Mouse (Mus musculus): ENCODE results near the gene Ctns.
A peak's percentile ranks its signal among the peaks of the same experiment; 100 is the strongest.

The Ctns gene

GRCm38 (mm10) chr11:73198603-73199229, at the start of gene Ctns:
TSS of gene Ctns (minus strand) at chr11:73199042.
- peak; percentile 89 for DNase-seq (ENCODE audit: low spot score)

DNA sequence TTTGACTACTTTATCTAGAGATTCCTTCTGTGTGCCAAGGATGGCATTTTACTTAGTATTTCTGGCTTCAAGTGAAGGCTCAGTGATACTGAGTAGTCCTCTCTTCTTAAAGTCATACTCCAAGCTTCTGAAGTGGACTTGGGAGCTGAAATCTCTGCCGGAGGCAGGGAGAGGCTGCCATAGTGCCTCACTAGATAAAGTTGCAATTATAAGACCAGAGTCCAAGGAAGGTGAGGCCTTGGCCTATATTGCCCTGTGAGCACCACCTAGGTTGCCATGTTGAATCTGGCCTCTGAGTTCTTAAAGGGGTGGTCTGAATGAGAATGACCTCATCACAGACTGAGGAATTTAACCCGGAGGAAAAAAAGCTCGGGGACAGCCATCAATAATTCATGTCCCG, 43.9 kb upstream of the Ctns start:
- no peak for DNase-seq (ENCODE audit: low spot score)

DNA sequence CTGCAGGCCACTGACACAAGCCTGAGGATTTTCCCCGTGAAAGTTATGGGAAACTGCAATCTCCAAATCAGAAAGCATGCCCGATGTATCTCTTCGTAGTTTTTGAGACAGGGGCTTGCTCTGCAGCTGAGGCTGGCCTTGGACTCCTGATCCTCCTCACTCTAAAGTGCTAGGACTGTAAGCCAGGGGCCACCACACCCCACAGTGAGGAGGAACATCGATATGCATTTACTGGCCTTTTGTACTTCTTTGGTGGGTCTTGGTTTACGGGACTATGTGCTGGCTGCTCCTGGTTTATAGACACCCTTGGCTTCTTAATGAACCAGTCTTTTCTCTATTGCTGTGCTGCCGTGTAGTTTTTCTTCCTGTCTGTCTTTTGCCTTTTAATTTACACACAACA, 43.4 kb upstream of the Ctns start:
- no peak for DNase-seq (ENCODE audit: low spot score)

- no peak for DNase-seq (ENCODE audit: low spot score)
Measured at GRCm38 (mm10) chr11:73236731-73237130, 37.9 kb upstream of the Ctns start.

DNA sequence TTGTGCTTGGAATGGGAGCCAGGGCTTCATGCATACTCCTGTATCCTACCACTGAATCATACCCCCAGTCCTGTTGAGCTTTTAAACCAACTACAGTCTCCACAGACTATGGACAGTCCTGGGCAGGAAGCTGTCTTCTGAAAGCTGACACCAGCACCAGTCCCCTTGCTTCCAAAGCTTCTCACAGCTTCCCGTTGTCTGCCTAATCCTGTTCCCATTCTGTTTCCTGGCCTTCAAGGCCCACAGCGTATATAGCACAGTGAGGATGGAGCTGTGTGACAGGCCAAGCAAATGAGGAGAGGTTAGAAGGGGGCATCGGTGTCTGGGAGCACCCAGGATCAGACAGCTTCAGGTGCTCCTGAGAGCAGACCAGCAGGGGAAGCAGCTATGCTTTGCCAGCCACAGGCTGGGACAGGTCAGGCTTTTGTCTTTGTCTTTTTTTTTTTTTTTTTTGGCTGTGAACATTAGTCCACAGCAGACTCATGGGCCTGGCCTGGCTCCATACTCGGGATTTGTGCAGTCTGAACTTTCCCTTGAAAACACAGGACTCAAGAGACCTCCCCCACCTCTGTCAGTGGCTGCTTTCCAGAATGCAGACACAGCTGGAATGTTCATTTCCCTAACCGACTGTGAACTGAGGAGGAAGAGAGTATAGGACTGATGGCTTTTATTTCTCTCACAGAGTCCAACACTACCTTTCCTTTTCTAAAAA, 37.3 kb upstream of the Ctns start:
- no peak for DNase-seq (ENCODE audit: low spot score)

DNA sequence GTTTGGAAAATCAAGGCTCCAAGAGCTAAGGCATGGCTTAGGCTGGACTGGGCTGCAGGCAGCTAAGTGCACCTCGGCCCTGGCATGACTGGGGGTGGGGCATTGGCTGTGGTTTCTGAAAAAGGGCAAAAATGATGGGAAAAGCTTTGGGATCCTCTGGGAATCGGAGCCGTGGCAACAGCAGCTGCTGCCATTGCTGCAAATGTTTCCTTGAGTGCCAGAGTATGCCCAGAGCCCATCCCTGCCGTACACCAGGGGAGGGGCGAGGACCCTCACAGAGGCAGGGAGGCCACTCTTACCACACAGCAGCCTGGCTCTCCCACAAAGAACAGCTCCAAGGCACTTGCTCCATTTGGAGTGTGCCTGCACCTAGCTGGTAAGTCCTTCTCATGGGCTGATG, 35.1 kb upstream of the Ctns start, which contains the start of gene Trpv1:
Gene Trpv1 (plus strand): TSS at position 301 of the 400 bp plus-strand sequence.
- no peak for DNase-seq (ENCODE audit: low spot score)

DNA sequence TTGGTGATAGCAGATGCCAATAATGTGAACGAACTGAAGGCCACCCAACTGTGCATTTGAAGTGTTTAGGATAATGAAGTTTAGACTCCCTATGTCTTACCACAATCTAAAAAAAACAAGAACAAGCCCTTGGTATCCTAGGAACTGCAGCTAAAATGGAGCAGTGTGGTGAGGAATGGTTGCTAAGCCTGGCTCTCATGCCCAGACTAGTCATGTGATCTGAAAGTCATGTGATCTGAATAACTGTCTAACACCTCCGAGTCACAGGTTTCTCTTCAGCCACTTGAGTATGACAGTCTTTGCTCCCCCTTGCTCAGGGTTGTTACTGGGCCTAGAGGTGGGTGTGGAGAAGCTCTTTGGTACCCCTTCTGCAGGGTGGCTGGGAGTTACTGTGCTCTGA, 33.7 kb upstream of the Ctns start:
- no peak for DNase-seq (ENCODE audit: low spot score)

- no peak for DNase-seq (ENCODE audit: low spot score)
Measured at GRCm38 (mm10) chr11:73230081-73230480, 31.2 kb upstream of the Ctns start.

DNA sequence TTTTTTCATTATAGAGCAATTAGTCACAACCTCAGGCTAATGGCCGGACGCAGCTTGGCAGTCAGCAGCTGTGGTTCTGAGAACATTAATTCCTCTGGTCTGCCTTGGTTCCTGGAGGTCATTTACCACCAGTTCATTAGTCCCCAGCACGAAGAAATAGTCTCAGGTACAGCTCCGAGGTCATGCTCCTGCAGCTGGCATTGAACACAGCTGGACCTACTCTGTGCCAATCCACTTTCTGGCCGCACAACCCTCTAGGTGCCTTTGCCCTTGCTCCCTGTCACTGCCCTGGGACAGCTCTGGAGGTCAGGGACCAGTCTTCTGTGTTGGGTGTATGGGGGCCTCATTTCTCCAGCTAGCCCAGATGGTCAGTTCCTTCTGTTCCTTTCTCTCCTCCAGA, 30.0 kb upstream of the Ctns start:
- DNase-seq (ENCODE audit: low spot score): no peak

- no peak for DNase-seq (ENCODE audit: low spot score)
Measured at GRCm38 (mm10) chr11:73225856-73226255, 27.0 kb upstream of the Ctns start.

- DNase-seq (ENCODE audit: low spot score): peak; percentile 8
Measured at GRCm38 (mm10) chr11:73223966-73224365, 25.1 kb upstream of the Ctns start.

GRCm38 (mm10) chr11:73222846-73223245, 24.0 kb upstream of the Ctns start:
- no peak for DNase-seq (ENCODE audit: low spot score)

DNA sequence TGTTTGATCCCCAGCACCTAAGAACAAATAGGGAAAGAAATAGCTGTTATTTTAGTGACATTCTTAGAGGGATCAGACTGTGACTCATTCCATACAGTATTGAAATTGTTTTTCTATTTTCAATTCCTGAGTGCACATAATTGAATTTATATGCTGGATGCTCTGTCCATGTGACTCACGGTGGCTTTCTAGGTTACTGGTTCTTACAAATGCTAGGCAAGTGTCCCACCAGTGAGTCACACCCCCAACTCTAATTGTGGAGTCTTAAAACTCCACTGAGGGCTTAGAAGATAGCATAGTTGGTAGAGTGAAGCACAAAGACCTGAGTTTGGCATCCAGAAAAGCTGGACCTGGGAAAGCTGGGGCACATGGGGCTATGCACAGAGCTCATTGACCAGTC, 21.8 kb upstream of the Ctns start:
- no peak for DNase-seq (ENCODE audit: low spot score)

DNA sequence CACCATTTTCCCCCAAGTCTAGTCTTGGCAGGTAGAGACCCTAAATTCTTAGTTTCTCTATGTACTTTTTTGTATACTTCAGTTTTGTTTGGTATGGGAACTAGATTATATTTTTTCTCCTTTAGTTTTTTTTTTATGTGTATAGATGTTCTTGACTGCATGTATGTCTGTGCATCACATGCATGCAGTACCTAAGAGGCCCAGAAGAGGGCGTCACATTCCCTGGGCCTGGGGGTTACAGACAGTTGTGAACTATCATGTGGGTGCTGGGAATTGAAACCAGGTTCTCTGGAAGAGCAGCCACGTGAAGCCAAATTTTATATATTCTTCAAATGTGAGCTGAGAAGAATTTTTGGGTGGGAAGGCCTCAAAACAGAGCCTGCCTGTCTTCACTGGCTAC, 20.8 kb upstream of the Ctns start:
- no peak for DNase-seq (ENCODE audit: low spot score)

DNA sequence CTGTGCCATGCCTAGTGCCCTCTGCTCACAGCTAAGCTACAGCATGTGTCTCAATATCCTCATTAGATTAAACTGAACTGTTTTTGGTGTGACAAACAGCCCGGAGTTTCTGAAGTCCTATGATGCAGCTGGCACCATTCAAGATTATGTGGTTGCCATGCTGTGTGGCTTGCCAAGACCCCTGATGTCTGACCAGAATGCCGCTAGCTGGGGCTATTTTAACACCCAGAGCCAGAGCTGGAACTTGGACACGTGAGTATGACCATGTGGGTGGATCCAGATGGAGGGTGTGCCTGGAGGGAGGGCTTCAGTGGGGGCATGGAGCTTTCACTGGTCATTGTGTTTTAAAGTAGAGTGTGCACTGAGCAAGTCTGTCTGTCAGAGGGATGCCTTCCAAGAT, 15.1 kb upstream of the Ctns start:
- DNase-seq (ENCODE audit: low spot score): no peak

- DNase-seq (ENCODE audit: low spot score): no peak
Measured at GRCm38 (mm10) chr11:73207621-73208020, 8.8 kb upstream of the Ctns start.

DNA sequence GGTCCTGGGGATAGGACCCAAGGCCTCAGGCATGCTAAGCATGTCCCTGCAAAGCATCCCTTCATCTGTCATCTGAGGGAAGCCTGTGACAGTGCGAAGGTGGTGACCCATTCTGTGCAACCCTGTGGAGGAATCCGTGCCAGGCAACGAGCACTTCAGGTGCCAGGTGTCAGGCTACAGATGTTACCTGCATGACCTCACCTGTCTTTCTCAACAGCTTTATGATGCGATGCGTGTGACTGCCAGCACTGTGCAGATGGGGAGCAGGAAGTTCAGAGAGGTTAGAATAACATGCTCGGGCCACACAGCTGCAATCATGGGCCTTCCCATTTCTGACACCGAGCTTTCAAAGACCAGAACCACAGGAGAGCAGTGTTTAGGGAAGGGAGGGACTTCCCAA, 6.4 kb upstream of the Ctns start:
- no peak for DNase-seq (ENCODE audit: low spot score)

DNA sequence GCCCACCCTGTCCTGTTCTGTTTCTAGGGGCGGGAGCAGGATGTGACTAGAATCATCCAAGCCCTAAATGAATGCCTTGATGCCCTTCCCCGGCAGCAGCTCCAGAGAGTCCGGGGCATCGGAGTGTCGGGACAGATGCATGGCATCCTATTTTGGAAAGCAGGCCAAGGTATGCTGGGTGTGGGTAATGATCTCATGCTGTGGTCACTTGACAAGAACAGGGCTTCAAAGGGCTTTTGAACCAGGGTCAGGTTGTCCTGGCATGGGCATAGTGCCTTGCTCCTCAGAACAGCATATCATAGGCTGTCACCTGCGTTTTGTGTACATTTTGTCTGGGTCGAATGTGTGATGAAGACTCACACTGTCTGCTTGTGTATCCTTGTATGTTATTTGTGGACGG, 5.1 kb upstream of the Ctns start:
- DNase-seq (ENCODE audit: low spot score): no peak

GRCm38 (mm10) chr11:73201597-73201996, 2.8 kb upstream of the Ctns start:
- no peak for DNase-seq (ENCODE audit: low spot score)

- no peak for DNase-seq (ENCODE audit: low spot score)
Measured at GRCm38 (mm10) chr11:73201021-73201420, 2.2 kb upstream of the Ctns start.

DNA sequence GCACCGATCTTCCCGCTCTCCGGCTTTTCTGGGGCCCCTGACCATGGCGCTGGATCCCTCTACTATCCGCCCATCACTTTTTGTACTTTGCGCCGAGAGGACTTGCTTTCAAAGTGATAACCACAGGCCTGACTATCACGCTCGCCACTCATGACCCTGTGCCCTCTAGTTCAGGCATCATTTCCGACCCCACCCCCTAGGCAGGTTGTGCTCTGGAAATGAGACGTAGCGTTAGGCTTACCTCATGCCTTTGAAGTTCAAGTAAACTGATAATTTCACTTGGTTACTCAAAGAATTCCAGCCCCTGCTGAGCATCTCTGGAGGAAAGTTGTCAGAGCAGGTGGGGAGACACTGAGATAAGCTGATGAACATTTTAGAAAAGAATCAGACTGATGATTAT, 1.0 kb upstream of the Ctns start:
- no peak for DNase-seq (ENCODE audit: low spot score)

GRCm38 (mm10) chr11:73199230-73199712, 429 bp upstream of the Ctns start, which contains the start of gene Shpk:
TSS of gene Shpk (plus strand) at chr11:73199460.
- DNase-seq (ENCODE audit: low spot score): peak; percentile 92

GRCm38 (mm10) chr11:73198190-73198589, 652 bp downstream of the Ctns start:
- no peak for DNase-seq (ENCODE audit: low spot score)

- DNase-seq (ENCODE audit: low spot score): no peak
Measured at GRCm38 (mm10) chr11:73194444-73194843, 4.4 kb downstream of the Ctns start.
